Mouse (Mus musculus) embryonic facial prominence, embryonic 11.5 days (tissue): Measurements from ENCODE around the gene Gng7. TPM values are rescaled to one million over a fixed set of nuclear protein-coding genes. Genes with fewer than 3 reads are reported as not detected.

Source experiments
- ATAC-seq: fragments of 200-750 bp; cut with Nextera tagmentation; replicated peaks from 2 replicates; pipeline ENCODE4 v1.8.0; 2017; ENCODE audit warnings: low read depth; ENCODE audit not compliant: insufficient number of reproducible peaks, low FRiP score, low TSS enrichment
- DNase-seq: peaks from one replicate; pipeline ENCODE4 v3.0.0-alpha.2; 2015; ENCODE audit warnings: low spot score
- H3K27ac ChIP-seq: fragments of 300-500 bp; sonication (generic); replicated peaks from 2 replicates; pipeline ENCODE4 v1.5.1; 2014; ENCODE audit warnings: mild to moderate bottlenecking, low read depth, low read length, control low read depth
- H3K27me3 ChIP-seq: fragments of 300-500 bp; sonication (generic); 2 replicates; pipeline ENCODE4 v1.6.1; 2014; ENCODE audit warnings: mild to moderate bottlenecking, low read length, moderate library complexity, mixed read lengths; ENCODE audit not compliant: control insufficient read depth, insufficient read depth
- H3K36me3 ChIP-seq: fragments of 300-500 bp; sonication (generic); replicated peaks from 2 replicates; pipeline ENCODE4 v1.6.1; 2014; ENCODE audit warnings: low read depth, mild to moderate bottlenecking, low read length, moderate library complexity, mixed read lengths; ENCODE audit not compliant: control insufficient read depth, insufficient read depth
- H3K4me1 ChIP-seq: fragments of 300-500 bp; sonication (generic); 2 replicates; pipeline ENCODE4 v1.6.1; 2014; ENCODE audit warnings: low read length, mixed read lengths; ENCODE audit not compliant: control insufficient read depth, insufficient read depth
- H3K4me2 ChIP-seq: fragments of 300-500 bp; sonication (generic); 2 replicates; pipeline ENCODE4 v1.6.1; 2014; ENCODE audit warnings: low read depth, mild to moderate bottlenecking, control low read depth, low read length, moderate library complexity
- H3K4me3 ChIP-seq: fragments of 300-500 bp; sonication (generic); 2 replicates; pipeline ENCODE4 v1.5.1; 2014; ENCODE audit warnings: low read depth, low read length, control low read depth
- H3K9ac ChIP-seq: fragments of 300-500 bp; sonication (generic); replicated peaks from 2 replicates; pipeline ENCODE4 v1.6.1; 2014; ENCODE audit warnings: mild to moderate bottlenecking, control low read depth, low read length
- H3K9me3 ChIP-seq: fragments of 300-500 bp; sonication (generic); replicated peaks from 2 replicates; pipeline ENCODE4 v1.6.1; 2016; ENCODE audit warnings: mild to moderate bottlenecking, low read length, inconsistent platforms, mixed read lengths; ENCODE audit not compliant: control insufficient read depth
- WGBS: fragments of 180-500 bp; shearing (Covaris S2); extraction: QIAGEN DNeasy Blood & Tissue Kit; methylation state at CpG from one replicate; pipeline ENCODE4 v1.1.7; 2014; 5-methylcytosine and 5-hydroxymethylcytosine counted together
- polyA plus RNA-seq: library from polyadenylated mRNA; unstranded; fragments of >200 nt; fragmentation: Nextera tagmentation; extraction: Ambion mirVana; gene quantifications from 2 replicates; pipeline ENCODE4 v1.2.1, GENCODE M21; 2014

Gng7 gene
- polyA plus RNA-seq, 1 experiment from 2014 or later: 5.4 TPM

GRCm38 (mm10) chr10:80917779-80918434, 96.8 kb downstream of the Gng7 start, which contains the start of gene Lmnb2:
Lmnb2 (minus strand) TSS chr10:80918245.
- WGBS: under 1% methylated on average over 60 of the region's 61 CpGs
- DNase-seq (peak; percentile 87), ATAC-seq (peak; percentile 37; the same call in 1 of the 2 replicates)
- Histone ChIP-seq H3K36me3 (no peaks in the 10 kb centered on the region; the same call in 1 of the 2 replicates), H3K4me1 (no peaks in the 10 kb centered on the region), H3K9me3 (no peaks in the 10 kb centered on the region), H3K4me2 (peak within 1 kb of the TSS; percentile 93), H3K4me3 (peak within 1 kb of the TSS; percentile 94), H3K9ac (peak within 1 kb of the TSS; percentile 94), H3K27ac (peak within 1 kb of the TSS; percentile 52), H3K27me3 (no peaks in the 10 kb centered on the region)

GRCm38 (mm10) chr10:80917336-80917778, 97.4 kb downstream of the Gng7 start:
- DNase-seq (peak; percentile 33), ATAC-seq (peak; percentile 45; the same call in 1 of the 2 replicates)
- WGBS: under 1% methylated on average over 15 of the region's 15 CpGs

GRCm38 (mm10) chr10:80915736-80916135, 99.0 kb downstream of the Gng7 start:
- Histone ChIP-seq H3K36me3 (no peaks in the 10 kb centered on the region; the same call in 1 of the 2 replicates), H3K4me2 (no peak overlapping the region), H3K9me3 (no peaks in the 10 kb centered on the region), H3K4me1 (no peaks in the 10 kb centered on the region), H3K27me3 (no peaks in the 10 kb centered on the region), H3K9ac (no peak overlapping the region), H3K4me3 (no peak overlapping the region), H3K27ac (no peak overlapping the region)
- ATAC-seq (no peak), DNase-seq (no peak)
- 90% methylated on average over 4 of the region's 4 CpGs for WGBS

More at GRCm38 (mm10) chr10:80917336-80917778, 97.4 kb downstream of the Gng7 start:
- no peaks in the 10 kb centered on the region for H3K27me3 ChIP-seq
- H3K9me3 ChIP-seq: no peaks in the 10 kb centered on the region
- H3K9ac ChIP-seq: peak overlapping the region; percentile 94
- H3K4me2 ChIP-seq: peak overlapping the region; percentile 93
- no peaks in the 10 kb centered on the region for H3K4me1 ChIP-seq
- peak overlapping the region; percentile 52 for H3K27ac ChIP-seq
- no peaks in the 10 kb centered on the region; the same call in 1 of the 2 replicates for H3K36me3 ChIP-seq
- peak overlapping the region; percentile 94 for H3K4me3 ChIP-seq

- Histone ChIP-seq H3K27ac (no peak overlapping the region), H3K4me2 (no peak overlapping the region), H3K4me1 (no peaks in the 10 kb centered on the region), H3K36me3 (no peaks in the 10 kb centered on the region; the same call in none of the 2 replicates), H3K9me3 (no peaks in the 10 kb centered on the region), H3K4me3 (no peak overlapping the region), H3K27me3 (no peaks in the 10 kb centered on the region), H3K9ac (no peak overlapping the region)
- ATAC-seq (no peak), DNase-seq (no peak)
- 76% methylated on average over 2 of the region's 2 CpGs for WGBS
Observed at GRCm38 (mm10) chr10:80915260-80915659, 99.5 kb downstream of the Gng7 start.

- DNase-seq: no peak
- Histone ChIP-seq H3K4me2 (no peak overlapping the region), H3K27me3 (no peaks in the 10 kb centered on the region), H3K9ac (no peak overlapping the region), H3K36me3 (no peaks in the 10 kb centered on the region; the same call in none of the 2 replicates), H3K4me3 (no peak overlapping the region), H3K27ac (no peak overlapping the region), H3K4me1 (no peaks in the 10 kb centered on the region), H3K9me3 (no peaks in the 10 kb centered on the region)
- 84% methylated on average over 5 of the region's 5 CpGs for WGBS
- no peak for ATAC-seq
Observed at GRCm38 (mm10) chr10:80914253-80914656, 100.5 kb downstream of the Gng7 start.

- 91% methylated on average over 7 of the region's 8 CpGs for WGBS
- H3K27ac ChIP-seq: no peak overlapping the region
- H3K4me3 ChIP-seq: no peak overlapping the region
- DNase-seq: no peak
- no peaks in the 10 kb centered on the region for H3K9me3 ChIP-seq
- H3K4me1 ChIP-seq: no peaks in the 10 kb centered on the region
- no peak for ATAC-seq
- no peaks in the 10 kb centered on the region; the same call in none of the 2 replicates for H3K36me3 ChIP-seq
- H3K4me2 ChIP-seq: no peak overlapping the region
- no peak overlapping the region for H3K9ac ChIP-seq
- H3K27me3 ChIP-seq: no peaks in the 10 kb centered on the region
Observed at GRCm38 (mm10) chr10:80913364-80914011, 101.3 kb downstream of the Gng7 start.

- Histone ChIP-seq H3K4me3 (no peak overlapping the region), H3K36me3 (no peaks in the 10 kb centered on the region; the same call in none of the 2 replicates), H3K4me2 (no peak overlapping the region), H3K9me3 (no peaks in the 10 kb centered on the region), H3K27me3 (no peaks in the 10 kb centered on the region), H3K4me1 (no peaks in the 10 kb centered on the region), H3K9ac (no peak overlapping the region), H3K27ac (no peak overlapping the region)
- DNase-seq: no peak
- no peak for ATAC-seq
Observed at GRCm38 (mm10) chr10:80911891-80912290, 102.9 kb downstream of the Gng7 start.

GRCm38 (mm10) chr10:80911354-80911753, 103.4 kb downstream of the Gng7 start:
- 85% methylated on average over 4 of the region's 4 CpGs for WGBS
- no peaks in the 10 kb centered on the region for H3K27me3 ChIP-seq
- ATAC-seq (no peak), DNase-seq (no peak)
- H3K27ac ChIP-seq: no peak overlapping the region
- H3K4me3 ChIP-seq: no peak overlapping the region
- no peak overlapping the region for H3K4me2 ChIP-seq
- no peaks in the 10 kb centered on the region for H3K4me1 ChIP-seq
- peaks cover 2% of the 10 kb centered on the region for H3K36me3 ChIP-seq
- peak overlapping the region; percentile 13; the same call in 1 of the 2 replicates for H3K9ac ChIP-seq
- no peaks in the 10 kb centered on the region for H3K9me3 ChIP-seq
